Mouse (Mus musculus) forebrain, embryonic 16.5 days (tissue): ENCODE measurements around the gene Zcchc2. TPM values are rescaled to one million over a fixed set of nuclear protein-coding genes. Genes with fewer than 3 reads are reported as not detected.

Experiments used
- ATAC-seq: fragments of 200-750 bp; cut with Nextera tagmentation; 2 replicates; pipeline ENCODE4 v1.8.0; 2017; ENCODE audit warnings: mild to moderate bottlenecking, moderate library complexity
- H3K27ac ChIP-seq: fragments of 300-500 bp; sonication (generic); 2 replicates; pipeline ENCODE4 v1.5.1; 2014; ENCODE audit warnings: low read length, control low read depth
- H3K27me3 ChIP-seq: fragments of 300-500 bp; sonication (generic); replicated peaks from 2 replicates; pipeline ENCODE4 v1.6.1; 2014; ENCODE audit warnings: low read length; ENCODE audit not compliant: control insufficient read depth, insufficient read depth
- H3K36me3 ChIP-seq: fragments of 300-500 bp; sonication (generic); 2 replicates; pipeline ENCODE4 v1.6.1; 2014; ENCODE audit not compliant: control insufficient read depth, insufficient read depth
- H3K4me1 ChIP-seq: fragments of 300-500 bp; sonication (generic); replicated peaks from 2 replicates; pipeline ENCODE4 v1.6.1; 2014; ENCODE audit warnings: low read length; ENCODE audit not compliant: control insufficient read depth, insufficient read depth
- H3K4me2 ChIP-seq: fragments of 300-500 bp; sonication (generic); 2 replicates; pipeline ENCODE4 v1.6.1; 2014; ENCODE audit warnings: mild to moderate bottlenecking, low read length, control low read depth
- H3K4me3 ChIP-seq: fragments of 300-500 bp; sonication (generic); replicated peaks from 2 replicates; pipeline ENCODE4 v1.5.1; 2014; ENCODE audit warnings: mild to moderate bottlenecking, low read length, control low read depth
- H3K9ac ChIP-seq: fragments of 300-500 bp; sonication (generic); replicated peaks from 2 replicates; pipeline ENCODE4 v1.6.1; 2014; ENCODE audit warnings: low read depth, low read length, control low read depth
- H3K9me3 ChIP-seq: fragments of 300-500 bp; sonication (generic); 2 replicates; pipeline ENCODE4 v1.6.1; 2016; ENCODE audit warnings: low read length; ENCODE audit not compliant: control insufficient read depth
- WGBS: fragments of 180-500 bp; shearing (Covaris S2); extraction: QIAGEN DNeasy Blood & Tissue Kit; methylation state at CpG from one replicate; pipeline ENCODE4 v1.1.7; 2014; 5-methylcytosine and 5-hydroxymethylcytosine counted together
- polyA plus RNA-seq: library from polyadenylated mRNA; unstranded; fragments of >200 nt; fragmentation: Nextera tagmentation; extraction: Ambion mirVana; gene quantifications from 2 replicates; pipeline ENCODE4 v1.2.1, GENCODE M21; 2015

Zcchc2 gene
- polyA plus RNA-seq, 1 experiment from 2014 or later, result 2.3 TPM

- Histone ChIP-seq H3K27ac (no peak overlapping the region), H3K27me3 (no peaks in the 10 kb centered on the region), H3K9ac (no peak overlapping the region), H3K4me2 (no peak overlapping the region), H3K9me3 (no peaks in the 10 kb centered on the region), H3K4me1 (no peaks in the 10 kb centered on the region), H3K4me3 (no peak overlapping the region), H3K36me3 (no peaks in the 10 kb centered on the region)
- 67% methylated on average over 7 of the region's 7 CpGs for WGBS
- no peak for ATAC-seq
Measured at GRCm38 (mm10) chr1:105962084-105962818, 28.0 kb upstream of the Zcchc2 start.

GRCm38 (mm10) chr1:105962852-105963251 is 27.4 kb upstream of the Zcchc2 start:
- Histone ChIP-seq H3K4me1 (no peaks in the 10 kb centered on the region), H3K36me3 (no peaks in the 10 kb centered on the region), H3K9me3 (no peaks in the 10 kb centered on the region), H3K9ac (no peak overlapping the region), H3K27ac (no peak overlapping the region), H3K27me3 (no peaks in the 10 kb centered on the region), H3K4me2 (no peak overlapping the region), H3K4me3 (no peak overlapping the region)
- ATAC-seq, result no peak
- WGBS, result 93% methylated on average over 9 of the region's 9 CpGs

- Histone ChIP-seq H3K27me3 (no peaks in the 10 kb centered on the region), H3K4me3 (no peak overlapping the region), H3K4me2 (no peak overlapping the region), H3K27ac (no peak overlapping the region), H3K9me3 (no peaks in the 10 kb centered on the region), H3K36me3 (no peaks in the 10 kb centered on the region), H3K4me1 (no peaks in the 10 kb centered on the region), H3K9ac (no peak overlapping the region)
- no peak for ATAC-seq
- 79% methylated on average over 4 of the region's 4 CpGs for WGBS
Measured at GRCm38 (mm10) chr1:105964514-105964913, 25.7 kb upstream of the Zcchc2 start.

GRCm38 (mm10) chr1:105965189-105965588 is 25.0 kb upstream of the Zcchc2 start:
- Histone ChIP-seq H3K4me3 (no peak overlapping the region), H3K4me2 (no peak overlapping the region), H3K27me3 (no peaks in the 10 kb centered on the region), H3K9ac (no peak overlapping the region), H3K36me3 (no peaks in the 10 kb centered on the region), H3K4me1 (no peaks in the 10 kb centered on the region), H3K27ac (no peak overlapping the region), H3K9me3 (no peaks in the 10 kb centered on the region)
- WGBS, result 84% methylated on average over 5 of the region's 5 CpGs
- no peak for ATAC-seq

- ATAC-seq, result no peak
- Histone ChIP-seq H3K27me3 (no peaks in the 10 kb centered on the region), H3K4me3 (no peak overlapping the region), H3K27ac (no peak overlapping the region), H3K4me1 (no peaks in the 10 kb centered on the region), H3K4me2 (no peak overlapping the region), H3K9ac (no peak overlapping the region), H3K9me3 (no peaks in the 10 kb centered on the region), H3K36me3 (no peaks in the 10 kb centered on the region)
- WGBS, result 76% methylated on average over 10 of the region's 10 CpGs
Measured at GRCm38 (mm10) chr1:105971490-105972170, 18.6 kb upstream of the Zcchc2 start.

- no peaks in the 10 kb centered on the region for H3K4me1 ChIP-seq
- no peak overlapping the region for H3K27ac ChIP-seq
- H3K27me3 ChIP-seq, result no peaks in the 10 kb centered on the region
- WGBS, result 61% methylated on average over 2 of the region's 2 CpGs
- ATAC-seq, result no peak
- no peak overlapping the region for H3K9ac ChIP-seq
- H3K4me2 ChIP-seq, result no peak overlapping the region
- H3K36me3 ChIP-seq, result no peaks in the 10 kb centered on the region
- no peaks in the 10 kb centered on the region for H3K9me3 ChIP-seq
- no peak overlapping the region for H3K4me3 ChIP-seq
Measured at GRCm38 (mm10) chr1:105974023-105974422, 16.2 kb upstream of the Zcchc2 start.

GRCm38 (mm10) chr1:105977446-105978094 is 12.6 kb upstream of the Zcchc2 start:
- no peaks in the 10 kb centered on the region for H3K9me3 ChIP-seq
- WGBS, result 96% methylated on average over 7 of the region's 7 CpGs
- H3K4me1 ChIP-seq, result no peaks in the 10 kb centered on the region

GRCm38 (mm10) chr1:105980849-105981610 is 9.2 kb upstream of the Zcchc2 start:
- 81% methylated on average over 6 of the region's 6 CpGs for WGBS
- H3K27me3 ChIP-seq, result no peaks in the 10 kb centered on the region
- H3K4me3 ChIP-seq, result no peak overlapping the region
- H3K4me2 ChIP-seq, result no peak overlapping the region
- no peaks in the 10 kb centered on the region for H3K9me3 ChIP-seq
- H3K36me3 ChIP-seq, result no peaks in the 10 kb centered on the region
- no peak overlapping the region for H3K9ac ChIP-seq
- ATAC-seq, result no peak
- no peak overlapping the region for H3K27ac ChIP-seq
- no peaks in the 10 kb centered on the region for H3K4me1 ChIP-seq

More at GRCm38 (mm10) chr1:105977446-105978094, 12.6 kb upstream of the Zcchc2 start:
- Histone ChIP-seq H3K36me3 (no peaks in the 10 kb centered on the region), H3K27me3 (no peaks in the 10 kb centered on the region), H3K27ac (no peak overlapping the region), H3K4me3 (no peak overlapping the region), H3K4me2 (no peak overlapping the region), H3K9ac (no peak overlapping the region)
- ATAC-seq, result no peak
